Comparison of ENCODE assay signal across 7 mouse cellular contexts in the genomic region with DNA sequence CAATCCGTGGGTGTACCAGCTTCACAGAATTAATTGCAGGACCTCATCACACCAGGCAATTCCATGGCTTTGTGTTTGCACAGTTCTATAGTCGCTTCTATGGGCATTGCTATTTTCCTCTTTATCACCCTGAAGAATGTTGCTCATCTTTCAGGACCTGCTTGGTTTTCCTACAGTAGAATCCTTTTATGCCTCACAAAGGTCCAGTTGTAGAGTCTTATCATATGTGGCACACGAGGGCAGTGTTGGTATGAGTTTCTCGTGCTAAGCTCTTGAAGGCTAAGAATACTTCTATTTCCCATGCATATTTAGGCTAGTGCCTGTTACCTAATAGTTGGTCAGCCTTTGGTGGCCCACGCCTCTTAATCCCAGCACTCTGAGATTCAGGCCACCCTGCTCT. TPM values are rescaled to one million over a fixed set of nuclear protein-coding genes. Genes with fewer than 3 reads are reported as not detected.
DNase-seq lines count a peak whose midpoint lies in the region; ATAC-seq and TF ChIP-seq lines count a peak whose summit lies in the region.

No protein-coding gene starts in this region.

- H3K9me3 ChIP-seq in lung, embryonic 16.5 days (ENCODE audit: control insufficient read depth, low read length) = no peaks in the 10 kb centered on the region
- H3K9me3 ChIP-seq in embryonic facial prominence, embryonic 14.5 days (ENCODE audit: control insufficient read depth, low read length) = no peaks in the 10 kb centered on the region
- no peaks in the 10 kb centered on the region for H3K9me3 ChIP-seq in limb, embryonic 11.5 days (ENCODE audit: control insufficient read depth, low read length)

- no peaks in the 10 kb centered on the region for H3K36me3 ChIP-seq in lung, embryonic 16.5 days (ENCODE audit: control insufficient read depth, insufficient read depth, low read length)
- H3K36me3 ChIP-seq in embryonic facial prominence, embryonic 14.5 days (ENCODE audit: control insufficient read depth, insufficient read depth, low read length) = peaks cover 17% of the 10 kb centered on the region; the same call in 1 of the 2 replicates
- peaks cover 2% of the 10 kb centered on the region; the same call in 1 of the 2 replicates for H3K36me3 ChIP-seq in limb, embryonic 11.5 days (ENCODE audit: control insufficient read depth, insufficient read depth, low read length)

- no peak for TF ChIP-seq POLR2A in olfactory bulb, adult 2 months (IDR thresholded peaks at IDR 0.05; ENCODE audit: insufficient read depth, low read depth, low read length)

- H3K4me1 ChIP-seq in lung, embryonic 16.5 days (replicated peaks; ENCODE audit: control insufficient read depth, insufficient read depth, low read length) = peaks cover 14% of the 10 kb centered on the region
- H3K4me1 ChIP-seq in embryonic facial prominence, embryonic 14.5 days (ENCODE audit: control insufficient read depth, insufficient read depth, low read length) = peaks cover 18% of the 10 kb centered on the region
- H3K4me1 ChIP-seq in limb, embryonic 11.5 days (ENCODE audit: control insufficient read depth, insufficient read depth, low read length) = peaks cover 8% of the 10 kb centered on the region; the same call in 1 of the 2 replicates
- peaks cover 12% of the 10 kb centered on the region for H3K4me1 ChIP-seq in olfactory bulb, adult 2 months (ENCODE audit: control insufficient read depth, insufficient read depth, low read length)

- H3K4me2 ChIP-seq in lung, embryonic 16.5 days (ENCODE audit: low read depth, low read length) = peak overlapping the region; percentile 91
- peak overlapping the region; percentile 94 for H3K4me2 ChIP-seq in embryonic facial prominence, embryonic 14.5 days (ENCODE audit: low read depth, low read length)
- peak overlapping the region; percentile 86 for H3K4me2 ChIP-seq in limb, embryonic 11.5 days (ENCODE audit: low read depth, severe bottlenecking)

- DNase-seq in lung, postnatal 14 days = no peak
- DNase-seq in embryonic facial prominence, embryonic 14.5 days (ENCODE audit: low spot score) = no peak
- DNase-seq in limb, embryonic 11.5 days (ENCODE audit: low spot score) = no peak
- DNase-seq in spleen, postnatal 10 days (ENCODE audit: low spot score in 2 of 2) = no peak
- no peak for DNase-seq in frontal cortex, postnatal 36 days (ENCODE audit: low spot score in 2 of 2)

- H3K27me3 ChIP-seq in lung, embryonic 16.5 days (ENCODE audit: control insufficient read depth, insufficient read depth, low read depth, low read length) = no peaks in the 10 kb centered on the region
- H3K27me3 ChIP-seq in embryonic facial prominence, embryonic 14.5 days (replicated peaks; ENCODE audit: control insufficient read depth, insufficient read depth, low read length) = no peaks in the 10 kb centered on the region
- H3K27me3 ChIP-seq in limb, embryonic 11.5 days (ENCODE audit: control insufficient read depth, insufficient read depth, low read length) = no peaks in the 10 kb centered on the region

- H3K4me3 ChIP-seq in lung, embryonic 16.5 days (ENCODE audit: low read length) = peak overlapping the region; percentile 75
- H3K4me3 ChIP-seq in embryonic facial prominence, embryonic 14.5 days (ENCODE audit: low read depth, low read length) = peak overlapping the region; percentile 57
- H3K4me3 ChIP-seq in limb, embryonic 11.5 days (ENCODE audit: low read depth, low read length) = peak overlapping the region; percentile 82
- H3K4me3 ChIP-seq in olfactory bulb, adult 2 months (ENCODE audit: insufficient read depth, low read depth, low read length) = peak overlapping the region; percentile 81; the same call in 1 of the 2 replicates

- no peak for ATAC-seq in lung, embryonic 16.5 days (ENCODE audit: low read depth)
- ATAC-seq in embryonic facial prominence, embryonic 14.5 days (ENCODE audit: low read depth) = no peak
- ATAC-seq in limb, embryonic 11.5 days (ENCODE audit: insufficient number of reproducible peaks, low FRiP score, low TSS enrichment, low read depth) = no peak

- no peak for TF ChIP-seq CTCF in olfactory bulb, adult 2 months (IDR thresholded peaks at IDR 0.05; ENCODE audit: insufficient read depth, low read depth, low read length)

- H3K9ac ChIP-seq in lung, embryonic 16.5 days (ENCODE audit: low read length) = peak overlapping the region; percentile 87
- H3K9ac ChIP-seq in embryonic facial prominence, embryonic 14.5 days (ENCODE audit: low read depth, low read length) = peak overlapping the region; percentile 86
- peak overlapping the region; percentile 89 for H3K9ac ChIP-seq in limb, embryonic 11.5 days (ENCODE audit: low read length)

- no peak overlapping the region for H3K27ac ChIP-seq in lung, embryonic 16.5 days (ENCODE audit: low read length)
- H3K27ac ChIP-seq in embryonic facial prominence, embryonic 14.5 days (replicated peaks; ENCODE audit: low read depth, low read length) = no peak overlapping the region; the same call in 1 of the 2 replicates
- H3K27ac ChIP-seq in limb, embryonic 11.5 days (replicated peaks; ENCODE audit: low read depth, low read length) = no peak overlapping the region
- H3K27ac ChIP-seq in olfactory bulb, adult 2 months (ENCODE audit: insufficient read depth, low read depth, low read length) = 0 out of 2 replicates have a peak overlapping the region, but pooled peaks have one; percentile 79

- WGBS in lung, embryonic 16.5 days = 23% methylated on average over 5 of the region's 5 CpGs
- 48% methylated on average over 5 of the region's 5 CpGs for WGBS in embryonic facial prominence, embryonic 14.5 days
- 61% methylated on average over 5 of the region's 5 CpGs for WGBS in limb, embryonic 11.5 days
- WGBS in olfactory bulb, adult 2 months = 11% methylated on average over 5 of the region's 5 CpGs

RNA-seq across cellular contexts. Expression of gene Pced1a, which starts 0.6 kb away (rescaled TPM):
- polyA plus RNA-seq in lung, embryonic 16.5 days (2015; fragmentation: Nextera tagmentation; extraction: Ambion mirVana) = 14.4 TPM in 2 replicates
- 12.2 and 12.3 TPM in 2 replicates for polyA plus RNA-seq in embryonic facial prominence, embryonic 14.5 days (2014; fragmentation: Nextera tagmentation; extraction: Ambion mirVana)
- 10.9 and 11.4 TPM in 2 replicates for polyA plus RNA-seq in limb, embryonic 11.5 days (2014; fragmentation: Nextera tagmentation; extraction: Ambion mirVana)
- not detected in 2 replicates for polyA plus RNA-seq in olfactory bulb, adult 2 months (2012; ENCODE audit: insufficient read depth, insufficient read length, low replicate concordance, missing spikeins)

RNA-seq across cellular contexts. Expression of gene Vps16, which starts 1.0 kb away (rescaled TPM):
- polyA plus RNA-seq in lung, embryonic 16.5 days (2015; fragmentation: Nextera tagmentation; extraction: Ambion mirVana) = 84.3 and 84.5 TPM in 2 replicates
- 51.6 and 66.0 TPM in 2 replicates for polyA plus RNA-seq in embryonic facial prominence, embryonic 14.5 days (2014; fragmentation: Nextera tagmentation; extraction: Ambion mirVana)
- 79.8 and 89.2 TPM in 2 replicates for polyA plus RNA-seq in limb, embryonic 11.5 days (2014; fragmentation: Nextera tagmentation; extraction: Ambion mirVana)
- polyA plus RNA-seq in olfactory bulb, adult 2 months (2012; ENCODE audit: insufficient read depth, insufficient read length, low replicate concordance, missing spikeins) = not detected in 2 replicates

RNA-seq across cellular contexts. Expression of gene Tmem239, which starts 18.8 kb away (rescaled TPM):
- not detected in 2 replicates for polyA plus RNA-seq in lung, embryonic 16.5 days (2015; fragmentation: Nextera tagmentation; extraction: Ambion mirVana)
- not detected in 2 replicates for polyA plus RNA-seq in embryonic facial prominence, embryonic 14.5 days (2014; fragmentation: Nextera tagmentation; extraction: Ambion mirVana)
- 0.11 TPM in 1 of 2 replicates, not detected in the other for polyA plus RNA-seq in limb, embryonic 11.5 days (2014; fragmentation: Nextera tagmentation; extraction: Ambion mirVana)
- polyA plus RNA-seq in olfactory bulb, adult 2 months (2012; ENCODE audit: insufficient read depth, insufficient read length, low replicate concordance, missing spikeins) = not detected in 2 replicates

RNA-seq across cellular contexts. Expression of gene 1700020A23Rik, which starts 20.1 kb away (rescaled TPM):
- polyA plus RNA-seq in lung, embryonic 16.5 days (2015; fragmentation: Nextera tagmentation; extraction: Ambion mirVana) = 0.31 TPM in 1 of 2 replicates, not detected in the other
- not detected in 2 replicates for polyA plus RNA-seq in embryonic facial prominence, embryonic 14.5 days (2014; fragmentation: Nextera tagmentation; extraction: Ambion mirVana)
- not detected in 2 replicates for polyA plus RNA-seq in limb, embryonic 11.5 days (2014; fragmentation: Nextera tagmentation; extraction: Ambion mirVana)
- not detected in 2 replicates for polyA plus RNA-seq in olfactory bulb, adult 2 months (2012; ENCODE audit: insufficient read depth, insufficient read length, low replicate concordance, missing spikeins)

RNA-seq across cellular contexts. Expression of gene Gm28372, which starts 20.1 kb away (rescaled TPM):
- not detected in 2 replicates for polyA plus RNA-seq in lung, embryonic 16.5 days (2015; fragmentation: Nextera tagmentation; extraction: Ambion mirVana)
- polyA plus RNA-seq in embryonic facial prominence, embryonic 14.5 days (2014; fragmentation: Nextera tagmentation; extraction: Ambion mirVana) = not detected in 2 replicates
- polyA plus RNA-seq in limb, embryonic 11.5 days (2014; fragmentation: Nextera tagmentation; extraction: Ambion mirVana) = not detected in 2 replicates
- polyA plus RNA-seq in olfactory bulb, adult 2 months (2012; ENCODE audit: insufficient read depth, insufficient read length, low replicate concordance, missing spikeins) = not detected in 2 replicates
